Mouse (Mus musculus): Measurements from ENCODE around the gene Ccdc114.

DNA sequence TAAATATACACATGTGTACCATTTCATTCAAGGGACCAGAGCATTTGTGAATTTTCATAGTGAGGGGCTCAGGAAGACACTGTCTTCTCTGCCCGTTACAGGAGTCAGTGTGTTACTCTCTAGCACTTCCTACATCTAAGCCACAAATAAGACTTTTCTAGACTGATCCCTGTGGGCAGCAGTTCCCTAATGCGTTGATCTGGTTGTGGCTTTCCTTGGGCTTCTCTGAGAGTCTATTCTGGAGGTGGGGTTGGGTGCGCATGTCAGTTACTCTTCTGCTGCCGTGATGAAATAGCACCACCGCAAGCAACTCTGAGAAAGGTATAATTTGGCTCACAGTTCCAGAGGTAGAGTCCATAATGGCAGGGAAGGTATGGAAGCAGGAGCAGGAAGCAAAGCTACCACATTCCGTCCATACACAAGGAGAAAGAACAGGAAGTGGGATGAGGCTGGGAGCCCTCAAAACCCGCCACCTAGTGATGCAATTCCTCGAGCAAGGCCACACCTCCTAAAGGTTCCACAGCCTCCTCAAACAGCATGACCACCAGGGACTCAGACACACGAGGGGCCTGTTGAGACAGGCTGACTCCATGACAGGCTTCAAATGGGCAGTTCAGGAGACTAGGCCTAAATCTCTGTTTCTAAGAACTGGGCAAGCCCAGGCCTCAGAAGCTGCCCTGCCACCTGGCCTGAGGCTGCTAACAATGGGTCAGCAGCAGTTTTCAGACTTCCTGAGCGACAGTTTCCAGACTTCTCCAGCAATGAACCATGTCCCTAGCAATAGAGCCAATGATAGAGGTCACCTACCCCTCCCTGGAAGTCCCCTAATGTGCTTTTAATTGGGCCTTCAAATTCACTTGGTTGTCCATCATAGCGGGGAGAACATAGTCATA lies 48.2 kb downstream of the Ccdc114 start:
- TF ChIP-seq CTCF (IDR thresholded peaks at IDR 0.05; ENCODE audit: low read depth, low read length) (no peak), GATA2 (IDR thresholded peaks at IDR 0.05; ENCODE audit: borderline replicate concordance, low read depth, low read length) (no peak), GATA1 (IDR thresholded peaks at IDR 0.05; ENCODE audit: borderline replicate concordance, low read length) (no peak)

All from G1E (cell line).